Mouse (Mus musculus) heart, postnatal 14 days (tissue): Measurements from ENCODE around the gene Oas2. TPM values are rescaled to one million over a fixed set of nuclear protein-coding genes. Genes with fewer than 3 reads are reported as not detected.

Experiments
- DNase-seq, 2 experiments: peaks; one replicate each; pipeline ENCODE4 v3.0.0; 2021 to 2022
- intact Hi-C: fragments of 180-260 bp; cut with DNase I; formaldehyde crosslinking; loops from one replicate; pipeline ENCODE4 v1.15.1; 2025
- total RNA-seq, 2 experiments: library from RNA; stranded (reverse); gene quantifications; 2 replicates each; pipeline ENCODE4 v1.2.3; 2021

Gene Oas2
- total RNA-seq, 2 experiments from 2014 or later: 0.26 to 0.37 TPM

- intact Hi-C loops: no loop called here
- DNase-seq: no peak
Measured at GRCm38 (mm10) chr5:120700996-120701790, 48.5 kb downstream of the Oas2 start.

GRCm38 (mm10) chr5:120698801-120699391, 50.8 kb downstream of the Oas2 start:
- DNase-seq: peak in 1 of 2 experiments; percentile 31
- intact Hi-C loops: no loop called here

GRCm38 (mm10) chr5:120698181-120698580, 51.5 kb downstream of the Oas2 start:
- intact Hi-C loops: no loop called here
- DNase-seq: no peak

GRCm38 (mm10) chr5:120696865-120697264, 52.8 kb downstream of the Oas2 start:
- intact Hi-C loops: no loop called here
- no peak for DNase-seq

GRCm38 (mm10) chr5:120696057-120696743, 53.5 kb downstream of the Oas2 start:
- intact Hi-C loops: no loop called here
- no peak for DNase-seq

GRCm38 (mm10) chr5:120694695-120695074, 55.0 kb downstream of the Oas2 start:
- DNase-seq: no peak
- intact Hi-C loops: no loop called here

- intact Hi-C loops: no loop called here
- no peak for DNase-seq
Measured at GRCm38 (mm10) chr5:120693931-120694694, 55.5 kb downstream of the Oas2 start.

- intact Hi-C loops: no loop called here
- DNase-seq: no peak
Measured at GRCm38 (mm10) chr5:120692034-120692433, 57.6 kb downstream of the Oas2 start.

GRCm38 (mm10) chr5:120690417-120690816, 59.2 kb downstream of the Oas2 start:
- intact Hi-C loops: no loop called here
- DNase-seq: no peak

GRCm38 (mm10) chr5:120688434-120688833, 61.2 kb downstream of the Oas2 start:
- no peak for DNase-seq
- intact Hi-C loops: no loop called here

- intact Hi-C loops: no loop called here
- no peak for DNase-seq
Measured at GRCm38 (mm10) chr5:120687897-120688296, 61.8 kb downstream of the Oas2 start.

GRCm38 (mm10) chr5:120687484-120687851, 62.2 kb downstream of the Oas2 start:
- intact Hi-C loops: no loop called here
- no peak for DNase-seq

GRCm38 (mm10) chr5:120686749-120687483, 62.7 kb downstream of the Oas2 start:
- intact Hi-C loops: no loop called here
- DNase-seq: no peak

GRCm38 (mm10) chr5:120685678-120686077, 64.0 kb downstream of the Oas2 start:
- intact Hi-C loops: no loop called here
- DNase-seq: no peak

- DNase-seq: no peak
- intact Hi-C loops: no loop called here
Measured at GRCm38 (mm10) chr5:120682982-120683771, 66.5 kb downstream of the Oas2 start.

GRCm38 (mm10) chr5:120680918-120681317, 68.7 kb downstream of the Oas2 start:
- intact Hi-C loops: no loop called here
- DNase-seq: no peak
